Mouse (Mus musculus): ENCODE measurements at regions not wholly inside any gene's neighbourhood (a gene's known extent, or its start where the extent isn't known, plus 50 kb on each side); places are given as distances from the start of the nearest gene placed in this dataset.

- DNase-seq (ENCODE audit: low spot score) = peak; percentile 94
Observed at GRCm38 (mm10) chr1:102628061-102628460, 2140.3 kb upstream of the Cdh20 start.

GRCm38 (mm10) chr1:102644379-102644778, 2123.9 kb upstream of the Cdh20 start:
- no peak for DNase-seq (ENCODE audit: low spot score)

DNA sequence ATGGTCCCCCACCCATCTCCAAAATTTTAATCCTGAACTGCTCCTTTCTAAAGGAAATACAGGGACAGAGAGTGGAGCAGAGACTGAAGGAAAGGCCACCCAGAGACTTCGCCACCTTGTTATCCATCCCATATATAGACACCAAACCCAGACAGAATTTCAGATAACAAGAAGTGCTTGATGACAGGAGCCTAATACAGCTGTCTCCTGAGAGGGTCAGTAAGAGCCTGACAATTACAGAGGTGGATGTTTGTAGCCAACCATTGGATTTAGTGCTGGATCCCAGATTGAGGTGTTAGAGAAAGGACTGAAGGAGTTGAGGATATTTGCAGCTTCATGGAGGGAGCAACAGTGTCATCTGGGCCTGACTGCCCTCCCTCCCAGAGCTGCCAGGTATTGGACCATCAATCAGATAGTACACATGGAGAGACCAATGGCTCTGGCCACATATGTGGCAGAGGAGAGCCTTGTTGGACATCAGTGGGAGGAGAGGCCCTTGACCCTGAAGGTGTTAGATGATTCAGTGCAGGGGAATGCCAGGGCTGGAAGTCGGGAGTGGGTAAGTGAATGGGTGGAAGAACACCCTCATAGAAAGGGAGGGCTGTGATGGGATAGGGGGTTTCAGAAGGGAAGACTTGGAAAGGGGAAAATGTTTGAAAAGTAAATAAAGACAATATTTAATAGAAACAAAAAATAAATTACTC, 2080.8 kb upstream of the Cdh20 start:
- DNase-seq (ENCODE audit: low spot score) = no peak

GRCm38 (mm10) chr1:102716459-102716858, 2051.9 kb upstream of the Cdh20 start:
- DNase-seq (ENCODE audit: low spot score) = no peak

GRCm38 (mm10) chr1:102733991-102734390, 2034.3 kb upstream of the Cdh20 start:
- no peak for DNase-seq (ENCODE audit: low spot score)

- DNase-seq (ENCODE audit: low spot score) = no peak
Observed at GRCm38 (mm10) chr1:102735392-102735791, 2032.9 kb upstream of the Cdh20 start.

DNA sequence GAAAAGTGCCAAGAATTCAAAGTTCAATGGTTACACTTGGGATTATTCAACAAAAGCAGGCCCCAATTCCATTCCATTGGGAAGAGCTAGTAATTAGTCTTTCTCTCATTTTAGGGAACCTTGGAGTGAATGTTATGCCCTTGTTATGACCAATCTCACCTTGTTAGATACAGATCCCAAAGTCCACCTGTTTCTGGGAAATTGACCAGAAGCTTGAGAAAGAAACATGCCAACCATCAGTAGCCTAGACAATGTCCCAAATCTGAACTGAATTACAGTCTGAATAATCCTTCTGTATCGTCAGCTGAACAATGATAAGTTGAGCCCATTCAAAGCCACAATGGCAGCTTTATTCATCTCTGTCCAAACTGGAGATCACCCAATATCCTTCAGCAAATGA, 2010.4 kb upstream of the Cdh20 start:
- DNase-seq (ENCODE audit: low spot score) = no peak
